Mouse (Mus musculus) spleen, adult 2 months (tissue): ENCODE measurements at regions not wholly inside any gene's neighbourhood (a gene's known extent, or its start where the extent isn't known, plus 50 kb on each side); places are given as distances from the start of the nearest gene placed in this dataset.

Experiments used
- DNase-seq, 2 experiments: peaks; one replicate each; pipeline versions ENCODE4 v3.0.0 to v3.0.0-alpha.2; 2012 to 2021; ENCODE audit warnings: low spot score in 2 of 2, low read depth in 1 of 2
- H3K27ac ChIP-seq: fragments of 200-500 bp; 2 replicates; pipeline ENCODE4 v1.5.1; 2012; ENCODE audit warnings: low read length, inconsistent platforms; ENCODE audit not compliant: insufficient read depth
- H3K27me3 ChIP-seq: fragments of 200-500 bp; 2 replicates; pipeline ENCODE4 v1.6.1; 2012; ENCODE audit warnings: mild to moderate bottlenecking, moderate library complexity, low read length, inconsistent platforms; ENCODE audit not compliant: control insufficient read depth, insufficient read depth
- H3K36me3 ChIP-seq: fragments of 200-500 bp; 2 replicates; pipeline ENCODE4 v1.6.1; 2012; ENCODE audit warnings: mild to moderate bottlenecking, low read length, inconsistent platforms; ENCODE audit not compliant: control insufficient read depth, insufficient read depth
- H3K4me1 ChIP-seq: fragments of 200-500 bp; 2 replicates; pipeline ENCODE4 v1.6.1; 2011; ENCODE audit warnings: inconsistent platforms; ENCODE audit not compliant: control insufficient read depth, insufficient read depth, insufficient read length
- H3K4me3 ChIP-seq: fragments of 200-500 bp; 2 replicates; pipeline ENCODE4 v1.5.1; 2011; ENCODE audit warnings: mild to moderate bottlenecking, inconsistent platforms; ENCODE audit not compliant: insufficient read depth, insufficient read length; ENCODE audit errors: extremely low read depth
- CTCF ChIP-seq: fragments of 200-500 bp; IDR thresholded peaks from 2 replicates; pipeline ENCODE4 v1.5.1; 2011; ENCODE audit warnings: mild to moderate bottlenecking, inconsistent platforms; ENCODE audit not compliant: insufficient read depth, insufficient read length, insufficient replicate concordance; ENCODE audit errors: extremely low read depth
- POLR2A ChIP-seq: fragments of 200-500 bp; IDR thresholded peaks from 2 replicates; pipeline ENCODE4 v1.6.1; 2011; ENCODE audit warnings: low read depth, low read length, inconsistent platforms
- WGBS: fragments of 180-500 bp; shearing (Covaris S2); methylation state at CpG from one replicate; pipeline ENCODE4 v1.1.7; 2018; 5-methylcytosine and 5-hydroxymethylcytosine counted together

- Histone ChIP-seq H3K4me3 (no peak overlapping the region), H3K27me3 (no peaks in the 10 kb centered on the region), H3K4me1 (no peaks in the 10 kb centered on the region), H3K36me3 (no peaks in the 10 kb centered on the region), H3K27ac (no peak overlapping the region)
- DNase-seq: no peak
- WGBS: 88% methylated on average over 2 of the region's 2 CpGs
- no peak for TF ChIP-seq POLR2A
Observed at GRCm38 (mm10) chr15:24929742-24930141, 483.8 kb downstream of the Basp1 start.

GRCm38 (mm10) chr15:24911866-24912265, 501.7 kb downstream of the Basp1 start:
- 79% methylated on average over 1 of the region's 1 CpGs for WGBS

GRCm38 (mm10) chr15:24911466-24911865, 502.1 kb downstream of the Basp1 start:
- no peak for DNase-seq
- Histone ChIP-seq H3K4me1 (no peaks in the 10 kb centered on the region), H3K27ac (no peak overlapping the region), H3K27me3 (no peaks in the 10 kb centered on the region), H3K4me3 (no peak overlapping the region), H3K36me3 (no peaks in the 10 kb centered on the region)
- WGBS: 72% methylated on average over 1 of the region's 1 CpGs
- no peak for TF ChIP-seq POLR2A
- TF ChIP-seq CTCF: no peak

More at GRCm38 (mm10) chr15:24911866-24912265, 501.7 kb downstream of the Basp1 start:
- DNase-seq: no peak
- TF ChIP-seq POLR2A (no peak), CTCF (no peak)
- Histone ChIP-seq H3K36me3 (no peaks in the 10 kb centered on the region), H3K27me3 (no peaks in the 10 kb centered on the region), H3K4me3 (no peak overlapping the region), H3K4me1 (no peaks in the 10 kb centered on the region), H3K27ac (no peak overlapping the region)

- Histone ChIP-seq H3K4me1 (no peaks in the 10 kb centered on the region), H3K27ac (no peak overlapping the region), H3K36me3 (no peaks in the 10 kb centered on the region), H3K27me3 (no peaks in the 10 kb centered on the region), H3K4me3 (no peak overlapping the region)
- DNase-seq: no peak
- WGBS: 85% methylated on average over 4 of the region's 4 CpGs
- no peak for TF ChIP-seq POLR2A
- TF ChIP-seq CTCF: no peak
Observed at GRCm38 (mm10) chr15:24906957-24907356, 506.6 kb downstream of the Basp1 start.

- Histone ChIP-seq H3K4me3 (no peak overlapping the region), H3K27me3 (no peaks in the 10 kb centered on the region), H3K27ac (no peak overlapping the region), H3K36me3 (no peaks in the 10 kb centered on the region), H3K4me1 (no peaks in the 10 kb centered on the region)
- no peak for DNase-seq
- TF ChIP-seq CTCF (no peak), POLR2A (no peak)
- WGBS: 80% methylated on average over 1 of the region's 1 CpGs
Observed at GRCm38 (mm10) chr15:24878846-24879245, 534.7 kb downstream of the Basp1 start.

- H3K27ac ChIP-seq: no peak overlapping the region
- TF ChIP-seq CTCF (no peak), POLR2A (no peak)
- H3K36me3 ChIP-seq: no peaks in the 10 kb centered on the region
- H3K4me3 ChIP-seq: no peak overlapping the region
- no peak for DNase-seq
- H3K27me3 ChIP-seq: no peaks in the 10 kb centered on the region
- no peaks in the 10 kb centered on the region for H3K4me1 ChIP-seq
- 77% methylated on average over 6 of the region's 6 CpGs for WGBS
Observed at GRCm38 (mm10) chr15:24877711-24878598, 535.6 kb downstream of the Basp1 start.

- Histone ChIP-seq H3K27me3 (no peaks in the 10 kb centered on the region), H3K4me3 (no peak overlapping the region), H3K36me3 (no peaks in the 10 kb centered on the region), H3K27ac (no peak overlapping the region), H3K4me1 (no peaks in the 10 kb centered on the region)
- no peak for TF ChIP-seq POLR2A
- TF ChIP-seq CTCF: no peak
- WGBS: 76% methylated on average over 5 of the region's 5 CpGs
- DNase-seq: no peak
Observed at GRCm38 (mm10) chr15:24876157-24876731, 537.3 kb downstream of the Basp1 start.
